ENCODE assay signal across 28 mouse cellular contexts in the genomic region with DNA sequence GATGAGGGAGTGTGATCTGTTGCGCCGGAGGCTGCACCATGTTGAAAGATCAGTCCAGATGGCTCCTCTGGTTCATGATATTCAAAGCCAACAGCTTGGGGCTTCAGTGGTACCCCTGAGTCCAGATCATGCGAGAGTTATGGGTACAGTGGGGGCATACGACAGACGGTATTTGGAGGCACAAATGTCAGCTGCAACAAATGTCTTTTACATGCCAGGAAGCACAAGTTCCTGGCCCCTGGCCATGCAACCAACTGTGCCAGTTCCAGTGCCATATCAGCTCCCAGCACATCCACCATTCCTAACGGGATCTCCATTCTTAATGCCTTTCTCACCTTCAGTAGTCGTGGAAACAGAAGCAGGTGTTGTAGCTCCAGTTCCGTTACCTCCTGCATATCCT. TPM values are rescaled to one million over a fixed set of nuclear protein-coding genes. Genes with fewer than 3 reads are reported as not detected.
A peak's percentile ranks its signal among the peaks of the same experiment; 100 is the strongest.
DNase-seq lines count a peak whose midpoint lies in the region; ATAC-seq and TF ChIP-seq lines count a peak whose summit lies in the region.
"Had no signal": no experiment of that assay in that cellular context is flagged by ENCODE, and none has a peak within 500 bp of the region (broad histone marks: within the 10 kb centered on the region; RNA-seq: fewer than 3 reads in every experiment).

No protein-coding gene starts in this region.

- TF ChIP-seq CTCF in midbrain, postnatal 0 days (IDR thresholded peaks at IDR 0.05): no peak
- no peak for TF ChIP-seq CTCF in cerebellum, adult 2 months (IDR thresholded peaks at IDR 0.05; ENCODE audit: borderline replicate concordance, insufficient read depth, low read depth, low read length)

- H3K4me1 ChIP-seq in midbrain, postnatal 0 days (ENCODE audit: insufficient read depth, low read length): no peaks in the 10 kb centered on the region
- H3K4me1 ChIP-seq in midbrain, embryonic 15.5 days: no peaks in the 10 kb centered on the region
- peaks cover 4% of the 10 kb centered on the region; the same call in 1 of the 2 replicates for H3K4me1 ChIP-seq in cerebellum, adult 2 months (ENCODE audit: control insufficient read depth, insufficient read depth, low read length)
- H3K4me1 ChIP-seq in kidney, embryonic 14.5 days (ENCODE audit: control insufficient read depth, insufficient read depth, low read length): no peaks in the 10 kb centered on the region
- H3K4me1 ChIP-seq in liver, embryonic 11.5 days (replicated peaks; ENCODE audit: control insufficient read depth, insufficient read depth, low read length): no peaks in the 10 kb centered on the region
- H3K4me1 ChIP-seq: forebrain, embryonic 15.5 days; hindbrain, embryonic 12.5 days; limb, embryonic 12.5 days; liver, embryonic 13.5 days; lung, embryonic 15.5 days had no signal

- H3K27me3 ChIP-seq in midbrain, postnatal 0 days (ENCODE audit: insufficient read depth, low read length): no peaks in the 10 kb centered on the region
- no peaks in the 10 kb centered on the region for H3K27me3 ChIP-seq in midbrain, embryonic 15.5 days (replicated peaks)
- H3K27me3 ChIP-seq in cerebellum, adult 2 months (ENCODE audit: control insufficient read depth, insufficient read depth, low read length): no peaks in the 10 kb centered on the region
- no peaks in the 10 kb centered on the region for H3K27me3 ChIP-seq in kidney, embryonic 14.5 days (ENCODE audit: control insufficient read depth, insufficient read depth, low read length)
- H3K27me3 ChIP-seq in liver, embryonic 11.5 days (replicated peaks; ENCODE audit: control insufficient read depth, insufficient read depth, low read length): no peaks in the 10 kb centered on the region
- H3K27me3 ChIP-seq: forebrain, embryonic 15.5 days; hindbrain, embryonic 12.5 days; limb, embryonic 12.5 days; liver, embryonic 13.5 days; lung, embryonic 15.5 days had no signal

- no peaks in the 10 kb centered on the region for H3K36me3 ChIP-seq in midbrain, postnatal 0 days (ENCODE audit: insufficient read depth, low read length)
- no peaks in the 10 kb centered on the region for H3K36me3 ChIP-seq in midbrain, embryonic 15.5 days (replicated peaks)
- H3K36me3 ChIP-seq in kidney, embryonic 14.5 days (ENCODE audit: control insufficient read depth, insufficient read depth, low read length): no peaks in the 10 kb centered on the region
- H3K36me3 ChIP-seq in liver, embryonic 11.5 days (ENCODE audit: control insufficient read depth, insufficient read depth, low read length): no peaks in the 10 kb centered on the region
- H3K36me3 ChIP-seq: forebrain, embryonic 15.5 days; hindbrain, embryonic 12.5 days; limb, embryonic 12.5 days; liver, embryonic 13.5 days; lung, embryonic 15.5 days had no signal

- WGBS in midbrain, postnatal 0 days: 95% methylated on average over 8 of the region's 8 CpGs
- 95% methylated on average over 8 of the region's 8 CpGs for WGBS in midbrain, embryonic 15.5 days
- 29% methylated on average over 8 of the region's 8 CpGs for WGBS in cerebellum, adult 2 months
- 92% methylated on average over 8 of the region's 8 CpGs for WGBS in kidney, embryonic 14.5 days
- 82% methylated on average over 8 of the region's 8 CpGs for WGBS in liver, embryonic 11.5 days

- TF ChIP-seq POLR2A in cerebellum, adult 2 months (IDR thresholded peaks at IDR 0.05; ENCODE audit: borderline replicate concordance, insufficient read depth, low read length): no peak

- no peak overlapping the region for H3K4me2 ChIP-seq in midbrain, postnatal 0 days (ENCODE audit: low read depth, low read length, poor library complexity, severe bottlenecking)
- H3K4me2 ChIP-seq in midbrain, embryonic 15.5 days: no peak overlapping the region
- no peak overlapping the region for H3K4me2 ChIP-seq in kidney, embryonic 14.5 days (replicated peaks; ENCODE audit: low read depth, low read length)
- no peak overlapping the region for H3K4me2 ChIP-seq in liver, embryonic 11.5 days
- H3K4me2 ChIP-seq: forebrain, embryonic 15.5 days; heart, embryonic 11.5 days; hindbrain, embryonic 12.5 days; limb, embryonic 12.5 days; liver, embryonic 13.5 days; lung, embryonic 15.5 days had no signal

- H3K9ac ChIP-seq in midbrain, postnatal 0 days (replicated peaks; ENCODE audit: low read length, poor library complexity, severe bottlenecking): no peak overlapping the region
- H3K9ac ChIP-seq in midbrain, embryonic 15.5 days: no peak overlapping the region
- no peak overlapping the region for H3K9ac ChIP-seq in kidney, embryonic 14.5 days (ENCODE audit: low read depth, low read length)
- H3K9ac ChIP-seq in liver, embryonic 11.5 days (ENCODE audit: low read depth, low read length): no peak overlapping the region
- H3K9ac ChIP-seq: forebrain, embryonic 15.5 days; hindbrain, embryonic 12.5 days; limb, embryonic 12.5 days; liver, embryonic 13.5 days; lung, embryonic 15.5 days had no signal

- DNase-seq in midbrain, postnatal 0 days (ENCODE audit: low spot score): peak; percentile 3
- DNase-seq in cerebellum, adult 2 months: peak; percentile 44 to 49
- peak; percentile 37 to 40 for DNase-seq in cerebellum, postnatal 36 days
- DNase-seq in kidney, postnatal 14 days: no peak
- DNase-seq in liver, embryonic 11.5 days (ENCODE audit: low spot score): no peak
- DNase-seq: B cell, adult 2 months; embryo, embryonic 11 days; heart, postnatal 14 days; kidney, adult 8-10 months; kidney, postnatal 4 days; liver, embryonic 13.5 days; lung, postnatal 4 days; retina, postnatal 1 day; thymus, postnatal 4 days had no signal

- H3K27ac ChIP-seq in midbrain, postnatal 0 days (ENCODE audit: low read depth, low read length): no peak overlapping the region
- no peak overlapping the region for H3K27ac ChIP-seq in midbrain, embryonic 15.5 days
- no peak overlapping the region for H3K27ac ChIP-seq in cerebellum, adult 2 months (ENCODE audit: insufficient read depth, low read length)
- no peak overlapping the region for H3K27ac ChIP-seq in kidney, embryonic 14.5 days (ENCODE audit: low read depth, low read length)
- H3K27ac ChIP-seq in liver, embryonic 11.5 days (ENCODE audit: low read depth, low read length): no peak overlapping the region
- H3K27ac ChIP-seq: forebrain, embryonic 15.5 days; hindbrain, embryonic 12.5 days; left cerebral cortex, adult 2 months; limb, embryonic 12.5 days; liver, embryonic 13.5 days; lung, embryonic 15.5 days had no signal

- H3K4me3 ChIP-seq in midbrain, postnatal 0 days (ENCODE audit: low read depth, low read length): no peak overlapping the region
- H3K4me3 ChIP-seq in midbrain, embryonic 15.5 days: no peak overlapping the region
- H3K4me3 ChIP-seq in cerebellum, adult 2 months (replicated peaks; ENCODE audit: insufficient read depth, low read depth, low read length): no peak overlapping the region
- H3K4me3 ChIP-seq in kidney, embryonic 14.5 days (ENCODE audit: low read length): no peak overlapping the region
- no peak overlapping the region for H3K4me3 ChIP-seq in liver, embryonic 11.5 days (ENCODE audit: low read depth, low read length)
- H3K4me3 ChIP-seq: forebrain, embryonic 15.5 days; hindbrain, embryonic 12.5 days; left cerebral cortex, adult 2 months; limb, embryonic 12.5 days; liver, embryonic 13.5 days; lung, embryonic 15.5 days had no signal

- H3K9me3 ChIP-seq in midbrain, postnatal 0 days (ENCODE audit: low read length): peaks cover 4% of the 10 kb centered on the region; the same call in 1 of the 2 replicates
- H3K9me3 ChIP-seq in midbrain, embryonic 15.5 days: no peaks in the 10 kb centered on the region
- peaks cover 3% of the 10 kb centered on the region; the same call in 1 of the 2 replicates for H3K9me3 ChIP-seq in kidney, embryonic 14.5 days (ENCODE audit: control insufficient read depth, low read length)
- no peaks in the 10 kb centered on the region for H3K9me3 ChIP-seq in liver, embryonic 11.5 days (ENCODE audit: control insufficient read depth, low read length)
- H3K9me3 ChIP-seq: forebrain, embryonic 15.5 days; hindbrain, embryonic 12.5 days; limb, embryonic 12.5 days; liver, embryonic 13.5 days; lung, embryonic 15.5 days had no signal

- no peak for ATAC-seq in midbrain, postnatal 0 days (ENCODE audit: low FRiP score)
- no peak for ATAC-seq in midbrain, embryonic 15.5 days (replicated peaks)
- no peak for ATAC-seq in kidney, embryonic 14.5 days (ENCODE audit: low FRiP score, low TSS enrichment)
- no peak for ATAC-seq in liver, embryonic 11.5 days (replicated peaks; ENCODE audit: low FRiP score)
- ATAC-seq: forebrain, embryonic 15.5 days; inflammation-experienced regulatory T-cells, adult 6 months had no signal

RNA-seq across cellular contexts. Expression of a gene that starts 0.8 kb away (rescaled TPM):
- total RNA-seq in midbrain, postnatal 0 days (2014; rRNA removed): not detected in 2 replicates
- polyA plus RNA-seq in midbrain, postnatal 0 days (2015; fragmentation: Nextera tagmentation; extraction: Ambion mirVana): 0.25 TPM in 1 of 2 replicates, not detected in the other
- 0.11 TPM in 1 of 2 replicates, not detected in the other for polyA plus RNA-seq in midbrain, embryonic 15.5 days (2015; fragmentation: Nextera tagmentation; extraction: Ambion mirVana)
- polyA plus RNA-seq in cerebellum, adult 2 months (2012; rRNA removed): 0.06 TPM in 1 of 2 replicates, not detected in the other
- not detected in 2 replicates for polyA plus RNA-seq in kidney, embryonic 14.5 days (2014; fragmentation: Nextera tagmentation; extraction: Ambion mirVana)
- not detected in 2 replicates for polyA plus RNA-seq in liver, embryonic 11.5 days (2014; fragmentation: Nextera tagmentation; extraction: Ambion mirVana)
- total RNA-seq: adrenal gland, adult 18-20 months; adrenal gland, postnatal 4 days; gastrocnemius, adult 18-20 months; granulocyte monocyte progenitor cell, adult 5-6 weeks; heart, postnatal 14 days; left cerebral cortex, adult 2 months had no signal
- polyA plus RNA-seq: embryonic facial prominence, embryonic 14.5 days; forebrain, embryonic 15.5 days; heart, embryonic 11.5 days; hindbrain, embryonic 12.5 days; limb, embryonic 12.5 days; liver, embryonic 13.5 days; lung, embryonic 15.5 days had no signal

RNA-seq across cellular contexts. Expression of a gene that starts 11.9 kb away (rescaled TPM):
- not detected in 2 replicates for total RNA-seq in midbrain, postnatal 0 days (2014; rRNA removed)
- polyA plus RNA-seq in midbrain, postnatal 0 days (2015; fragmentation: Nextera tagmentation; extraction: Ambion mirVana): 7.8 and 8.2 TPM in 2 replicates
- 5.5 TPM in 2 replicates for polyA plus RNA-seq in midbrain, embryonic 15.5 days (2015; fragmentation: Nextera tagmentation; extraction: Ambion mirVana)
- 0.07 and 0.25 TPM in 2 replicates for polyA plus RNA-seq in cerebellum, adult 2 months (2012; rRNA removed)
- polyA plus RNA-seq in kidney, embryonic 14.5 days (2014; fragmentation: Nextera tagmentation; extraction: Ambion mirVana): 0.16 and 0.31 TPM in 2 replicates
- 0.12 TPM in 1 of 2 replicates, not detected in the other for polyA plus RNA-seq in liver, embryonic 11.5 days (2014; fragmentation: Nextera tagmentation; extraction: Ambion mirVana)
- total RNA-seq: adrenal gland, adult 18-20 months; adrenal gland, postnatal 4 days; gastrocnemius, adult 18-20 months; granulocyte monocyte progenitor cell, adult 5-6 weeks; left cerebral cortex, adult 2 months had no signal
- polyA plus RNA-seq: heart, embryonic 11.5 days; liver, embryonic 13.5 days had no signal

Comparison
In these comparisons a context has a peak if more than half of its experiments do, and no peak if none do; other contexts are left out.
1. DNase-seq: peak in midbrain, postnatal 0 days (single experiment), cerebellum, adult 2 months (2 of 2) and cerebellum, postnatal 36 days (2 of 2); none in kidney, postnatal 14 days (single experiment) and liver, embryonic 11.5 days (single experiment).